Comparison of ENCODE assay signal across 26 mouse cellular contexts in genomic region chr6:52242801-52243332, GRCm38 (mm10). TPM values are rescaled to one million over a fixed set of nuclear protein-coding genes. Genes with fewer than 3 reads are reported as not detected.
DNase-seq lines count a peak whose midpoint lies in the region; ATAC-seq and TF ChIP-seq lines count a peak whose summit lies in the region.
"Had no signal": no experiment of that assay in that cellular context is flagged by ENCODE, and none has a peak within 500 bp of the region (broad histone marks: within the 10 kb centered on the region; RNA-seq: fewer than 3 reads in every experiment).

No protein-coding gene starts in this region.

- 20% methylated on average over 4 of the region's 4 CpGs for WGBS in kidney, embryonic 16.5 days
- 73% methylated on average over 4 of the region's 4 CpGs for WGBS in kidney, adult 2 months
- WGBS in limb, embryonic 12.5 days = 3% methylated on average over 4 of the region's 4 CpGs
- 7% methylated on average over 4 of the region's 4 CpGs for WGBS in liver, postnatal 0 days (ENCODE audit: insufficient replicate concordance)

- peak overlapping the region; percentile 96 for H3K27ac ChIP-seq in kidney, embryonic 16.5 days (ENCODE audit: low read length)
- no peak overlapping the region for H3K27ac ChIP-seq in kidney, adult 2 months (ENCODE audit: insufficient read depth, low read depth, low read length)
- H3K27ac ChIP-seq in limb, embryonic 12.5 days = peak overlapping the region; percentile 100
- no peak overlapping the region for H3K27ac ChIP-seq in liver, postnatal 0 days (ENCODE audit: low read depth)
- H3K27ac ChIP-seq: forebrain, embryonic 13.5 days; hindbrain, embryonic 15.5 days; lung, embryonic 15.5 days; stomach, embryonic 15.5 days had no signal

- no peaks in the 10 kb centered on the region; the same call in 1 of the 2 replicates for H3K36me3 ChIP-seq in kidney, embryonic 16.5 days (ENCODE audit: insufficient read depth, low read length)
- no peaks in the 10 kb centered on the region for H3K36me3 ChIP-seq in kidney, adult 2 months (ENCODE audit: control insufficient read depth, insufficient read depth, low read length)
- no peaks in the 10 kb centered on the region for H3K36me3 ChIP-seq in limb, embryonic 12.5 days
- no peaks in the 10 kb centered on the region for H3K36me3 ChIP-seq in liver, postnatal 0 days (replicated peaks; ENCODE audit: insufficient read depth, low read length)
- H3K36me3 ChIP-seq: hindbrain, embryonic 15.5 days; lung, embryonic 15.5 days; stomach, embryonic 15.5 days had no signal

- 0 out of 2 replicates have a peak, but pooled peaks cover 6% of the 10 kb centered on the region for H3K27me3 ChIP-seq in kidney, embryonic 16.5 days (ENCODE audit: insufficient read depth, low read length)
- H3K27me3 ChIP-seq in kidney, adult 2 months (replicated peaks; ENCODE audit: control insufficient read depth, insufficient read depth, low read length) = peaks cover 3% of the 10 kb centered on the region; the same call in 1 of the 2 replicates
- peaks cover 5% of the 10 kb centered on the region for H3K27me3 ChIP-seq in limb, embryonic 12.5 days
- peaks cover 100% of the 10 kb centered on the region for H3K27me3 ChIP-seq in liver, postnatal 0 days (ENCODE audit: insufficient read depth, low read length)
- H3K27me3 ChIP-seq: CH12.LX, Patski had no signal

- no peak for TF ChIP-seq POLR2A in kidney, adult 2 months (IDR thresholded peaks at IDR 0.05; ENCODE audit: low read depth, low read length)

- no peak for TF ChIP-seq EP300 in liver, postnatal 0 days (IDR thresholded peaks at IDR 0.05; ENCODE audit: low read depth)

- ATAC-seq in kidney, embryonic 16.5 days (ENCODE audit: low FRiP score, low TSS enrichment) = no peak
- ATAC-seq in limb, embryonic 12.5 days (ENCODE audit: insufficient number of reproducible peaks, insufficient read depth, low FRiP score, low TSS enrichment, low read depth) = no peak
- ATAC-seq in liver, postnatal 0 days = no peak
- ATAC-seq: forebrain, embryonic 13.5 days; Patski had no signal

- H3K9me3 ChIP-seq in kidney, embryonic 16.5 days (ENCODE audit: low read length) = no peaks in the 10 kb centered on the region
- H3K9me3 ChIP-seq in limb, embryonic 12.5 days = no peaks in the 10 kb centered on the region
- H3K9me3 ChIP-seq in liver, postnatal 0 days (ENCODE audit: low read length) = no peaks in the 10 kb centered on the region
- H3K9me3 ChIP-seq: forebrain, embryonic 13.5 days; hindbrain, embryonic 15.5 days; lung, embryonic 15.5 days; stomach, embryonic 15.5 days had no signal

- H3K9ac ChIP-seq in kidney, embryonic 16.5 days (replicated peaks; ENCODE audit: low read length) = peak overlapping the region; percentile 98
- peak overlapping the region; percentile 100 for H3K9ac ChIP-seq in limb, embryonic 12.5 days (replicated peaks)
- H3K9ac ChIP-seq in liver, postnatal 0 days (replicated peaks) = no peak overlapping the region
- H3K9ac ChIP-seq: forebrain, embryonic 13.5 days; hindbrain, embryonic 15.5 days; lung, embryonic 15.5 days; stomach, embryonic 15.5 days had no signal

- no peak for TF ChIP-seq CTCF in kidney, adult 2 months (conservative IDR thresholded peaks at IDR 0.05; ENCODE audit: insufficient read depth, insufficient read length, low read depth, low read length)
- TF ChIP-seq CTCF in liver, postnatal 0 days (IDR thresholded peaks at IDR 0.05; ENCODE audit: low read depth) = no peak

- H3K4me1 ChIP-seq in kidney, embryonic 16.5 days (ENCODE audit: insufficient read depth, low read length) = peaks cover 23% of the 10 kb centered on the region
- H3K4me1 ChIP-seq in kidney, adult 2 months (ENCODE audit: control insufficient read depth, insufficient read depth, low read length) = peaks cover 7% of the 10 kb centered on the region; the same call in 1 of the 2 replicates
- peaks cover 35% of the 10 kb centered on the region for H3K4me1 ChIP-seq in limb, embryonic 12.5 days (replicated peaks)
- peaks cover 8% of the 10 kb centered on the region for H3K4me1 ChIP-seq in liver, postnatal 0 days (ENCODE audit: insufficient read depth)
- H3K4me1 ChIP-seq: hindbrain, embryonic 15.5 days had no signal

- peak; percentile 9 for DNase-seq in gastrocnemius, postnatal 10 days
- no peak for DNase-seq in gastrocnemius, adult 8-10 months (ENCODE audit: low spot score in 2 of 2)
- no peak for DNase-seq in kidney, adult 2 months
- peak; percentile 20 for DNase-seq in urinary bladder, adult 2 months (ENCODE audit: low spot score)
- no peak for DNase-seq in embryo, embryonic 11 days
- no peak for DNase-seq in liver, postnatal 0 days
- DNase-seq: adrenal gland, adult 8-10 months; cerebellum, adult 18-20 months; midbrain, embryonic 14.5 days; right cerebral cortex, adult 18-20 months; spleen, adult 18-20 months; thymus, postnatal 14 days had no signal

- peak overlapping the region; percentile 78 for H3K4me2 ChIP-seq in kidney, embryonic 16.5 days (replicated peaks; ENCODE audit: low read depth, low read length)
- H3K4me2 ChIP-seq in limb, embryonic 12.5 days = peak overlapping the region; percentile 96
- H3K4me2 ChIP-seq in liver, postnatal 0 days (ENCODE audit: low read depth, low read length) = no peak overlapping the region
- H3K4me2 ChIP-seq: forebrain, embryonic 13.5 days; hindbrain, embryonic 15.5 days; lung, embryonic 15.5 days; stomach, embryonic 15.5 days had no signal

- H3K4me3 ChIP-seq in kidney, embryonic 16.5 days (ENCODE audit: low read length) = peak overlapping the region; percentile 80
- no peak overlapping the region for H3K4me3 ChIP-seq in kidney, adult 2 months (ENCODE audit: insufficient read depth, low read depth, low read length)
- peak overlapping the region; percentile 99 for H3K4me3 ChIP-seq in limb, embryonic 12.5 days (replicated peaks)
- H3K4me3 ChIP-seq in liver, postnatal 0 days (ENCODE audit: low read depth, low read length) = no peak overlapping the region
- H3K4me3 ChIP-seq: forebrain, embryonic 13.5 days; hindbrain, embryonic 15.5 days; lung, embryonic 15.5 days; stomach, embryonic 15.5 days had no signal

RNA-seq across cellular contexts. Expression of gene Hoxa10, which starts 2.2 kb away (rescaled TPM):
- 10 to 100 TPM; 30.2 to 30.8 TPM for total RNA-seq in gastrocnemius, postnatal 10 days (2021)
- 10 to 100 TPM; 14.5 to 15.2 (median 14.8) TPM for total RNA-seq in gastrocnemius, adult 8-10 months (2022)
- 147 and 154 TPM in 2 replicates for polyA plus RNA-seq in kidney, embryonic 16.5 days (2015; fragmentation: Nextera tagmentation; extraction: Ambion mirVana)
- 34.0 and 34.4 TPM in 2 replicates for polyA plus RNA-seq in kidney, adult 2 months (2012; rRNA removed)
- polyA plus RNA-seq in limb, embryonic 12.5 days (2016; fragmentation: Nextera tagmentation; extraction: Ambion mirVana) = 272 and 294 TPM in 2 replicates
- 79.4 and 93.6 TPM in 2 replicates for polyA plus RNA-seq in urinary bladder, adult 2 months (2012; rRNA removed)
- not detected in 2 replicates for polyA plus RNA-seq in liver, postnatal 0 days (2015; fragmentation: Nextera tagmentation; extraction: Ambion mirVana)
- total RNA-seq: heart, adult 8-10 months; heart, postnatal 14 days; layer of hippocampus, adult 18-20 months; left cerebral cortex, adult 18-20 months; liver, adult 2 months had no signal
- polyA plus RNA-seq: liver, adult 2 months; midbrain, embryonic 14.5 days had no signal

RNA-seq across cellular contexts. Expression of gene Hoxa11, which starts 2.7 kb away (rescaled TPM):
- 1 to 10 TPM; 4.4 to 5.6 TPM for total RNA-seq in gastrocnemius, postnatal 10 days (2021)
- 1 to 10 TPM; 2.0 to 3.0 (median 2.9) TPM for total RNA-seq in gastrocnemius, adult 8-10 months (2022)
- polyA plus RNA-seq in kidney, embryonic 16.5 days (2015; fragmentation: Nextera tagmentation; extraction: Ambion mirVana) = 27.9 and 31.8 TPM in 2 replicates
- polyA plus RNA-seq in kidney, adult 2 months (2012; rRNA removed) = 3.7 TPM in 2 replicates
- polyA plus RNA-seq in limb, embryonic 12.5 days (2016; fragmentation: Nextera tagmentation; extraction: Ambion mirVana) = 88.2 and 96.8 TPM in 2 replicates
- polyA plus RNA-seq in urinary bladder, adult 2 months (2012; rRNA removed) = 25.4 and 29.2 TPM in 2 replicates
- not detected in 2 replicates for polyA plus RNA-seq in liver, postnatal 0 days (2015; fragmentation: Nextera tagmentation; extraction: Ambion mirVana)
- total RNA-seq: adrenal gland, adult 8-10 months; CH12.LX; heart, adult 8-10 months; heart, postnatal 14 days; layer of hippocampus, adult 18-20 months; left cerebral cortex, adult 18-20 months; liver, adult 2 months; megakaryocyte progenitor cell, adult 5-6 weeks had no signal
- polyA plus RNA-seq: hindbrain, embryonic 15.5 days; liver, adult 2 months; lung, embryonic 15.5 days; midbrain, embryonic 14.5 days had no signal

RNA-seq across cellular contexts. Expression of gene Hoxa9, which starts 12.0 kb away (rescaled TPM):
- total RNA-seq in gastrocnemius, postnatal 10 days (2021) = 10 to 100 TPM in 1 of 2 experiments, 1 to 10 TPM in 1; 7.8 to 11.2 TPM
- 1 to 10 TPM; 5.2 to 8.3 (median 7.5) TPM for total RNA-seq in gastrocnemius, adult 8-10 months (2022)
- polyA plus RNA-seq in kidney, embryonic 16.5 days (2015; fragmentation: Nextera tagmentation; extraction: Ambion mirVana) = 56.6 and 56.8 TPM in 2 replicates
- polyA plus RNA-seq in kidney, adult 2 months (2012; rRNA removed) = 36.0 and 63.1 TPM in 2 replicates
- 74.7 and 77.4 TPM in 2 replicates for polyA plus RNA-seq in limb, embryonic 12.5 days (2016; fragmentation: Nextera tagmentation; extraction: Ambion mirVana)
- 48.1 and 60.0 TPM in 2 replicates for polyA plus RNA-seq in urinary bladder, adult 2 months (2012; rRNA removed)
- polyA plus RNA-seq in liver, postnatal 0 days (2015; fragmentation: Nextera tagmentation; extraction: Ambion mirVana) = 0.11 and 0.26 TPM in 2 replicates
- total RNA-seq: heart, adult 8-10 months; heart, postnatal 14 days; layer of hippocampus, adult 18-20 months; left cerebral cortex, adult 18-20 months; liver, adult 2 months had no signal
- polyA plus RNA-seq: forebrain, embryonic 13.5 days; midbrain, embryonic 14.5 days had no signal

RNA-seq across cellular contexts. Expression of gene Hoxa13, which starts 17.8 kb away (rescaled TPM):
- total RNA-seq in gastrocnemius, postnatal 10 days (2021) = 1 to 10 TPM; 1.3 to 1.6 TPM
- total RNA-seq in gastrocnemius, adult 8-10 months (2022) = 1 to 10 TPM; 4.1 to 5.2 (median 4.9) TPM
- 0.15 TPM in 2 replicates for polyA plus RNA-seq in kidney, embryonic 16.5 days (2015; fragmentation: Nextera tagmentation; extraction: Ambion mirVana)
- not detected in 2 replicates for polyA plus RNA-seq in kidney, adult 2 months (2012; rRNA removed)
- 33.1 and 34.1 TPM in 2 replicates for polyA plus RNA-seq in limb, embryonic 12.5 days (2016; fragmentation: Nextera tagmentation; extraction: Ambion mirVana)
- polyA plus RNA-seq in urinary bladder, adult 2 months (2012; rRNA removed) = 32.5 and 40.7 TPM in 2 replicates
- polyA plus RNA-seq in liver, postnatal 0 days (2015; fragmentation: Nextera tagmentation; extraction: Ambion mirVana) = not detected in 2 replicates
- total RNA-seq: adrenal gland, adult 8-10 months; heart, adult 8-10 months; heart, postnatal 14 days; layer of hippocampus, adult 18-20 months; left cerebral cortex, adult 18-20 months; liver, adult 2 months; megakaryocyte progenitor cell, adult 5-6 weeks had no signal
- polyA plus RNA-seq: forebrain, embryonic 13.5 days; hindbrain, embryonic 15.5 days; liver, adult 2 months; lung, embryonic 15.5 days; midbrain, embryonic 14.5 days; stomach, embryonic 15.5 days had no signal

RNA-seq across cellular contexts. Expression of gene Hoxa7, which starts 21.2 kb away (rescaled TPM):
- total RNA-seq in gastrocnemius, postnatal 10 days (2021) = 1 to 10 TPM; 9.4 to 9.7 TPM
- 1 to 10 TPM; 4.7 to 5.9 (median 5.4) TPM for total RNA-seq in gastrocnemius, adult 8-10 months (2022)
- polyA plus RNA-seq in kidney, embryonic 16.5 days (2015; fragmentation: Nextera tagmentation; extraction: Ambion mirVana) = 25.7 and 27.5 TPM in 2 replicates
- polyA plus RNA-seq in kidney, adult 2 months (2012; rRNA removed) = 44.1 and 45.9 TPM in 2 replicates
- polyA plus RNA-seq in limb, embryonic 12.5 days (2016; fragmentation: Nextera tagmentation; extraction: Ambion mirVana) = 11.7 and 13.8 TPM in 2 replicates
- polyA plus RNA-seq in urinary bladder, adult 2 months (2012; rRNA removed) = 27.6 and 28.6 TPM in 2 replicates
- polyA plus RNA-seq in liver, postnatal 0 days (2015; fragmentation: Nextera tagmentation; extraction: Ambion mirVana) = 0.39 and 0.50 TPM in 2 replicates
- total RNA-seq: left cerebral cortex, adult 18-20 months; liver, adult 2 months had no signal
- polyA plus RNA-seq: forebrain, embryonic 13.5 days; midbrain, embryonic 14.5 days had no signal

Comparison
In these comparisons a context has a peak if more than half of its experiments do, and no peak if none do; other contexts are left out.
1. DNase-seq: peak in gastrocnemius, postnatal 10 days (single experiment) and urinary bladder, adult 2 months (single experiment); none in gastrocnemius, adult 8-10 months (0 of 2), kidney, adult 2 months (single experiment), embryo, embryonic 11 days (single experiment) and liver, postnatal 0 days (single experiment).
2. H3K27ac ChIP-seq: peak in kidney, embryonic 16.5 days (single experiment) and limb, embryonic 12.5 days (single experiment); none in kidney, adult 2 months (single experiment) and liver, postnatal 0 days (single experiment).
3. H3K4me3 ChIP-seq: peak in kidney, embryonic 16.5 days (single experiment) and limb, embryonic 12.5 days (single experiment); none in kidney, adult 2 months (single experiment) and liver, postnatal 0 days (single experiment).
4. RNA of gene Hoxa10, which starts 2.2 kb away (polyA plus RNA-seq): 272 to 294 TPM in limb, embryonic 12.5 days, 147 to 154 TPM in kidney, embryonic 16.5 days, 79.4 to 93.6 TPM in urinary bladder, adult 2 months and 34.0 to 34.4 TPM in kidney, adult 2 months; not detected in liver, postnatal 0 days; every median in the first group is over 10 times any median in the second.
5. RNA of gene Hoxa9, which starts 12.0 kb away (polyA plus RNA-seq): 74.7 to 77.4 TPM in limb, embryonic 12.5 days, 48.1 to 60.0 TPM in urinary bladder, adult 2 months, 56.6 to 56.8 TPM in kidney, embryonic 16.5 days and 36.0 to 63.1 TPM in kidney, adult 2 months; 0.11 to 0.26 TPM in liver, postnatal 0 days; every median in the first group is over 10 times any median in the second.